Mouse (Mus musculus) olfactory bulb, adult 2 months (tissue): ENCODE data around the gene Tfec. TPM values are rescaled to one million over a fixed set of nuclear protein-coding genes. Genes with fewer than 3 reads are reported as not detected.

Experiments
- H3K27ac ChIP-seq: fragments of 200-500 bp; 2 replicates; pipeline ENCODE4 v1.5.1; 2012; ENCODE audit warnings: low read depth, low read length; ENCODE audit not compliant: insufficient read depth
- H3K4me1 ChIP-seq: fragments of 200-500 bp; 2 replicates; pipeline ENCODE4 v1.6.1; 2012; ENCODE audit warnings: low read length; ENCODE audit not compliant: control insufficient read depth, insufficient read depth
- H3K4me3 ChIP-seq: fragments of 200-500 bp; 2 replicates; pipeline ENCODE4 v1.5.1; 2012; ENCODE audit warnings: mild to moderate bottlenecking, low read depth, low read length, moderate library complexity; ENCODE audit not compliant: insufficient read depth
- CTCF ChIP-seq: fragments of 200-500 bp; IDR thresholded peaks from 2 replicates; pipeline ENCODE4 v1.5.1; 2012; ENCODE audit warnings: low read depth, mild to moderate bottlenecking, low read length, moderate library complexity; ENCODE audit not compliant: insufficient read depth
- POLR2A ChIP-seq: fragments of 200-500 bp; IDR thresholded peaks from 2 replicates; pipeline ENCODE4 v1.6.1; 2012; ENCODE audit warnings: mild to moderate bottlenecking, low read depth, low read length, moderate library complexity; ENCODE audit not compliant: insufficient read depth
- WGBS: fragments of 180-500 bp; shearing (Covaris S2); methylation state at CpG from one replicate; pipeline ENCODE4 v1.1.7; 2018; 5-methylcytosine and 5-hydroxymethylcytosine counted together
- polyA plus RNA-seq: library from polyadenylated mRNA; stranded (reverse); fragments of >200 nt; gene quantifications from 2 replicates; pipeline ENCODE4 v1.2.4, GENCODE M21; 2012; ENCODE audit warnings: low replicate concordance; ENCODE audit not compliant: missing spikeins, insufficient read depth, insufficient read length

Gene Tfec
- polyA plus RNA-seq, 1 experiment: not detected

- Histone ChIP-seq H3K4me1 (no peaks in the 10 kb centered on the region), H3K4me3 (no peak overlapping the region), H3K27ac (no peak overlapping the region)
- WGBS: 47% methylated on average over 2 of the region's 2 CpGs
- no peak for TF ChIP-seq CTCF
- TF ChIP-seq POLR2A: no peak
Observed at GRCm38 (mm10) chr6:16870067-16870466, 28.2 kb downstream of the Tfec start.

- Histone ChIP-seq H3K27ac (no peak overlapping the region), H3K4me1 (no peaks in the 10 kb centered on the region), H3K4me3 (no peak overlapping the region)
- WGBS: 69% methylated on average over 2 of the region's 2 CpGs
- TF ChIP-seq CTCF (no peak), POLR2A (no peak)
Observed at GRCm38 (mm10) chr6:16868314-16868713, 29.9 kb downstream of the Tfec start.

- Histone ChIP-seq H3K4me1 (no peaks in the 10 kb centered on the region), H3K4me3 (no peak overlapping the region), H3K27ac (no peak overlapping the region)
- TF ChIP-seq POLR2A (no peak), CTCF (no peak)
- 95% methylated on average over 6 of the region's 6 CpGs for WGBS
Observed at GRCm38 (mm10) chr6:16862753-16863508, 35.3 kb downstream of the Tfec start.

- Histone ChIP-seq H3K27ac (no peak overlapping the region), H3K4me3 (no peak overlapping the region), H3K4me1 (no peaks in the 10 kb centered on the region)
- TF ChIP-seq CTCF: no peak
- no peak for TF ChIP-seq POLR2A
- 55% methylated on average over 3 of the region's 3 CpGs for WGBS
Observed at GRCm38 (mm10) chr6:16862050-16862449, 36.2 kb downstream of the Tfec start.

GRCm38 (mm10) chr6:16855879-16856545, 42.2 kb downstream of the Tfec start:
- Histone ChIP-seq H3K4me3 (no peak overlapping the region), H3K27ac (no peak overlapping the region), H3K4me1 (no peaks in the 10 kb centered on the region)
- WGBS: 90% methylated on average over 7 of the region's 7 CpGs
- TF ChIP-seq CTCF: no peak

- Histone ChIP-seq H3K4me1 (no peaks in the 10 kb centered on the region), H3K4me3 (no peak overlapping the region), H3K27ac (no peak overlapping the region)
- TF ChIP-seq POLR2A: no peak
- no peak for TF ChIP-seq CTCF
- WGBS: 61% methylated on average over 9 of the region's 9 CpGs
Observed at GRCm38 (mm10) chr6:16854977-16855376, 43.3 kb downstream of the Tfec start.

GRCm38 (mm10) chr6:16846521-16846920, 51.7 kb downstream of the Tfec start:
- Histone ChIP-seq H3K4me3 (no peak overlapping the region), H3K27ac (no peak overlapping the region), H3K4me1 (no peaks in the 10 kb centered on the region)
- TF ChIP-seq POLR2A (no peak), CTCF (no peak)
- 69% methylated on average over 7 of the region's 7 CpGs for WGBS

GRCm38 (mm10) chr6:16835631-16836030, 62.6 kb downstream of the Tfec start:
- no peak overlapping the region for H3K27ac ChIP-seq

GRCm38 (mm10) chr6:16828304-16828703, 69.9 kb downstream of the Tfec start:
- Histone ChIP-seq H3K27ac (no peak overlapping the region), H3K4me1 (no peaks in the 10 kb centered on the region), H3K4me3 (no peak overlapping the region)
- TF ChIP-seq POLR2A (no peak), CTCF (no peak)

More at GRCm38 (mm10) chr6:16835631-16836030, 62.6 kb downstream of the Tfec start:
- 70% methylated on average over 1 of the region's 1 CpGs for WGBS
- Histone ChIP-seq H3K4me1 (no peaks in the 10 kb centered on the region), H3K4me3 (no peak overlapping the region)
- TF ChIP-seq CTCF: no peak
- no peak for TF ChIP-seq POLR2A
